Mouse (Mus musculus) thymus, postnatal 10 days (tissue): Measurements from ENCODE around the gene Lrrc58.

Experiments
- DNase-seq, 2 experiments: peaks; one replicate each; pipeline ENCODE4 v3.0.0; 2021; ENCODE audit warnings: low spot score in 2 of 2

The Lrrc58 gene

DNA sequence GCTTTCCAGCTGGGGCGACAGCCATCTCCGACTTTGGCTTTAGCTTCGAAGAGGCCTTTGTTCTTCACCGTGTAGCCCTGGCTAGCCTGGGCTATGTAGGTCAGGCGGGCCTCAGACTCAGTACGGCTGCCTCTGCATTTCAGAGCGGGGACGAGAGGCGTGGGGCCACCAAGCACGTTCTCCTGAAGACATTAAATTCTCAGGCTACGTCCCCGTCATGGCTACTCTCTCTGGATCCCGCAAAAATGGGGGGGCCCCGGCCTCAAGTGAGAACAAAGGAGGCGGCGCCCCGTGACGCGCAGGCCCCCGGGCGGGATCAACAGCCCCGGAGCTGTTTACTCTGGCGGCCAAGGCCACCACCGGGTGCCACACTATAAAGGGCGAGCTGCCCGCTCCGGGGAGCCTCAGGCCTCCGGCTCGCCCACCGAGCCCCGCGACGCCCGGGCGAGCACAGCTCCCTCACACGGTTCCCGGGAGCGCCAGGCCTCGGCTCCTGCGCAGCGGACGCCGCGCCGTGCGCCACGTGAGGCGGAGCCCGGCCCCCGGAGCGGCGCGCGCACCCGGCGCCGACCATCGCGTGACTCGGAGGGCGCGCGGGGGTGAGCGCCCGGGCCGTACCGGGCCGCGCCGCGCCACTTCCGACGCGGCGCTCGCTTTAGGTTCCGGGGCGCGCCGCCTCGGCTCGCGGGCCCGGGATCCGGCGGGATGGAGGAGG, at the start of gene Lrrc58:
Gene Lrrc58, plus strand, starts transcription at position 599 of the 715 bp plus-strand sequence.
- peak; percentile 77 to 85 for DNase-seq

DNA sequence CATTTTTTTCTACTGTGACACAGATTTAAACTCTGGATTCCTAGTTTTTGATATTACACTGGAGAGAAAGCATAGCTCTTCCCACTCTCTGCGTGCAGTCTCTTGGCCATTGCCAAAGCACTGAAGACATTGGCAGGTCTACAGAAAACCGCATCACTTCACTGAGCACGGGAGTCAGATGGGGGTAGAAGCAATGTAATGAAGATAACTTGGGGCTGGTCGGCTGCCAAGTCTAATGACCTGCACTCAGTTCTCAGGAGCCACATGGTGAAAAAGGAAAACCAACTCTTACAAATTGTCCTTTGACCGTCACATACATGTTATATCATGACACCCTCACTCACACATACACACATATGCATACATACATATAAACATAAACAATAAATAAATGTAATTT, 44.2 kb upstream of the Lrrc58 start:
- no peak for DNase-seq

DNA sequence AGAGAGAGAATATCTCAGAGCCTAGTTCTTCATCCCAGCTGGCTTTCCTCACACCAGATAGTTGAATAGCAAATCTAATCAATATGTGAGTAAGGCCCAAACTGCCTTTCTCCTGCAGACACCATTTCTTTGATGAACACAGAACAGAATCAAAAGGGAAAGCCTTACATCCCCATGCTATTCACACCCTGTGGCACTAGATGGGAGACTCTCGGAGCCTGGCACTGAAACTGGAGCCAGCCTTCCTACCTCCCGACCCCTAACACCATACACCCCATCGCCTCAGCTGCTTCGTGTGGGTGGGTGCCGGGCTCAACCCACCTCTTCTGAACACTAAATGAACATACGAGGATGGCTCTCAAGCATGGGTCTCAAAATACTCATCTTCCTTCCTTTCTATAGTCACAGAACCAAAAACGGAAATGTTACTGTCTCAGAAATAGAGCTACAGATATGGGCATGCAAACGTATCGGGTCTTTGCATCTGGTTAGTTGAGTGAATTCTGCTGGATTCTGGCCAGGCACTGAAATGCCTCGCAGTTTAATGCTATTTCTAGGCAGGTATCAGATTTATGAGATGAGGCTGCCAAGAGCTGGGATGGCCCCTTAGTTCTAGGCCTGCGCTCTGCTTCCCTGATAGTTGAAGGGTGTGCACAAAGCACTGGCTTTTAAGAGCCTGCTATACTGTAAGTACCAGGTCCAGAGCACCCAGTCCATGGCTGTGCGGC, 43.2 kb upstream of the Lrrc58 start:
- DNase-seq, result no peak

DNA sequence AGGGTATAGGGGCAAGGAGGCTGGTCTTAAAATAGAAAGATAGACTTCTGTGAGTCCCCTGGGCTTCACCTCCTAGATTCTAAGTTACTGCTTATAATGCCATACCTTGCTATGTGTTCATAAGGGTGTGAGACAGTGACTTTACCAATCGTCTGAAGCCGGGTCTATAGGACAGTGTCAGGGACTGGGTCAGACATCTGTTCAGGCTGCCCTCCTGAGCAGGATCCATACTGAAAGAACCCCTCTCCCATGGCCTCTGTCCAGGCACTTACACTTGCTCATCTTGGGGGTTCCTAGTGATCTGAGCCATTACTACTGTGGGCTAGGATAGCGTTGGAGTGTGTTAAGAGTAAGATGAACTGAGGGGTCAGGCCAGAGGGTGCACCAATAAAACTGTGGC, 41.9 kb upstream of the Lrrc58 start:
- DNase-seq, result no peak

DNA sequence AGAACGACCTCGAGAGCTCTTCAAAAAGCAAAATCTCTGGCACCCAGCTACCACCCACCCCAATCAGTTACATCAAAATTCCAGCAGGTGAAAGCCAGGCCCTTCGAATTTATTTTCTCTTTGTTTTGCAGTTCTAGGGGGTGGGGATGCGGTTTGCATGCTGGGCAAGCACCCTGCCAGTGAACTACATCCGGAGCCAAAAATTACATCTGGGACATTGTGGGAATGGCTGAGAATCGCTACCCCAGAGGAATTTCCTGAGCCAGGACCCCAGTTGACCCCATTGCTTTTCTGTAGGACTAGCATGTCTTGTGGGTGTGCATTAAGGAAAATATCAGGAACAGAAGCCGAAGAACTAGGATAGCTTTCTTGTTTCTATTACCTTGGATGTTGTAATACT, 37.1 kb upstream of the Lrrc58 start:
- DNase-seq, result no peak

DNA sequence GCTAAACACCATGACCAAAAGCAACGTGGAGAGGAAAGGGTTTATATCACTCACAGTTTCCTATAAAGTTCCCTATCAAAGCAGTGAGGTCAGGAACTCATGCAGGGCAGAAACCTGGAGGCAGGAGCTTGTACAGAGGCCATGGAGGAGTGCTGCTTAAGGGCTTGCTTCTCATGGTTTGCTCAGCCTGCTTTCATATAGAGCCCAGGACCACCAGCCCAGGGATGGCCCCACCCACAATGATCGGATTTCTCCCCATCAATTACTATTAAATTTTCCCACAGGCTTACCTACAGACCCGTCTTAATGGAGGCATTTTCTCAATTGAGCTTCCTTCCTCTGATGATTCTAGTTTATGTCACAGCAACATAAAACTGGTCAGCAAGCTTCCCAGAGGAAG, 30.6 kb upstream of the Lrrc58 start:
- DNase-seq, result no peak

DNA sequence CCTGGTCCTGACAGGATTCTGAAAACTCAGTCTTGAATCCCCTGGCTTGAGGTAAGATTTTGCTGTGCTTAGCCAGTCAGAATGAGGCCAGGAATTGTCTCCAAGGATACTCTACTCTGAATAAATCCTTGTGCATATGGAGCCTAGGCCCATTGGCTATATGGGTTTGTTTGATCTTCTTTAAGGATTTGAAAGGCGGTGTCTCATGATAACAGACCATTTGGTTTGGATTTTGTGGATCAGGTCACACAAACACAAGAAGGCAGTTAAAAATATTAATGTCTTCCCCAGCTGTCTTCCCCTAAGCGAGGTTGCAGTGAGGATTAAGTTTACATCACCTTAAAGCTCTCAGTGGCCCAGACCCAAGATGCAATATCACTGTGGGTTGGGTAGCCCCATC, 25.8 kb upstream of the Lrrc58 start:
- DNase-seq, result no peak

DNA sequence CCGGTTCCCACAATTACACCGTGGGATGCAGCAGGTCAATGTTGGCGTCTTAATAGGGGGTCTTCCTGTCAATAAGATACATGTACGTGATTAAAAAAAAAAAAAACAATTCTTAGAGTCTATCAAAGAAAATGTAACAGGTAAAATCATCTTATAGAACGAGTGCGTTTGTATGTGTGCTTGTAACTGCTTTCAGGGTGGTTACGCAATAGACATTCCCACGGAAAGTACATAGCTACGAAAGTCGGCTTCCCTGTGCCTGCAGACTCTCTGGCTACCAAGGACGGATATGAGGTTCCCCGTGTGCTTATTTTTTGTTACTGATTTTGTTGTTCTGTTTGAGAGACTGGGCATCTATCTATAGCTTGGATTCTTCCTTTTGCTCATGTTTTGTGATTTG, 24.4 kb upstream of the Lrrc58 start:
- DNase-seq, result no peak

DNA sequence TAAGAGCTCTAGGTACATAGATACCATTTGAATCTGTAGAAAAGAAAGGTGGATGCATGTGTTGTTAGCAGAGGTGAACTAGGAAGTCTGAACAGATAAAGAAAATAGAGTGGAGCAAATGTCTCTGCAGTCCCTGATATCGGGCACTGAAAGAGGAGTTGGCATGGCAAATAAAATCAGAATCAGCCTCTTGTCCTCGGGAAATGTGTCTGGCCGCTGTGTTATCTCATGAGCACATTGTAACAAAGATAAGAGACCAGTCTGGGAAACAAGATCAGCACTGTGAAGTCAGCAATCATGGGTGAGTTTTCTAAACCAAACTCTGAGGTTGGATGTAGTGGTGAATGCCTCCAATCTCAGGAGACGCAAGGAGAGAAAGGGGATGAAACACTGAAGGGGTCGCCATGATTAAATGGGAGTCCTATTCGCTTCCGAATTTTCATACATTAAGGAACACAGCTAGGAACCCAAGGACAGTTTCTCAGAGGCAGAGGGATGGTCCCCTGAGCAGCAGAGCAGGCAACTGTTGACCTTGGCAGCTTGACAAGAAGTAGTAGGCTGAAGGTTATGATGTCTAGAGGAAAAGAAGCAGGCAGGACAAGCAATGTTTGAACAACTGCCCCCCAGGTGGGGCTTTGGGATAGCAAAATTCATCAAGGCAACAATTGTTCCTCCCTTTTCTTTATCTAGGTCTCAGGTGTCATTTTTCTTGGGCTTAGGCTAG, 22.8 kb upstream of the Lrrc58 start:
- DNase-seq, result no peak

DNA sequence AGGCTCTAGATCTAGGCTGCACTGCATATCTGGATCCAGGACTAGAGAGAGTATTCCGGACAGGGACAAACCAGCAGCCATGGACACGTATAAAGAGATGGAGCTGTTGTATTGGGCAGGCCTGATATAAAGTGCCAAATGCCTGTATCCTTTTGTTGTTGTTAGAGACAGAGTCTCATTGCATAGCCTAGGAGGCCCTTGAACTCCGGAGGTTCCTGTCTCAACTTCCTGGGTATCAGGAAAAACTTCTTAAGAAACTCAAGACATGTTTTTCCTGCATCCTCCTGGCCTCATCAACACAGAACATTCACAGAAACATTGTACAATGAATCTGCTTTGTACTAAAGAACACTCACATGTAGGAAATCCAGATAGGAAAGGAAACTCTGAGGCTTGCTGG, 21.1 kb upstream of the Lrrc58 start:
- no peak for DNase-seq

DNA sequence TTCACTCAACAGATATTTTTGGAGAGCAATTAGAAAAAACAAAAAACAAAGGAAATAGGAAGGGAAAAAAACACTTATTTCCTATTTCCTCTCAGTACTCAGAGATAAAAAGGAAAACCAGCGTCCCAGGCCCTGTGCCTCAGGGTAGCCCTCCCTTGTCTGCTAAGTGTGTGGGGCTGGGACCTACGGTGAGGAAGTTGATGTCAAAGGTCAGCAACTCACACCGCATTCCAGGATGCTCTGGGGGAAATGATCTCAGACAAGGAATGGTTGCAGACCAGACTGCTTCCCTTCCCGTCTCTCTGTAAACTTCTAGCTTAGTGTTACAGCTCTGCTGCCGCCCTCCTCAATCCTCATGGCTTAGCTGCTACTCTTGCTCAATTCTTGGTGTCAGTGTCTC, 16.8 kb upstream of the Lrrc58 start:
- DNase-seq, result no peak

DNA sequence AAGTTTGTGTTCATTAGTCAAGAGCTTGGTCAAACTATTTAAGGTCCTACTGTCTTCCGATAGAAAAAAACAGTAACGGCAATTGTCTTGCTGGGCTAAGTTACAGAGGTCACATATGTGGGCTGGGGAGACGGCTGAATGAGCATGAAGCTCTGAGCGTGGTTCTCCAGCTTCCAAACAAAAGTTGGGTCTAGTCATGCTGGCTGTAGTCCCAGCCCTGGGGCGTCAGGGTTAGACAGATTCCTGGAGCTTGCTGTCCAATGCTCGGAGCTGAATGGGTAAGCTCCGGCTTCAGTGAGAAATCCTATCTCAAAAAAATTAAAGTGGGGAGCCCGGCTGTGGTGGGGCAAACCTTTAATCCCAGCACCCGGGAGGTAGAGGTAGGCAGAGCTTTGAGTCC, 14.9 kb upstream of the Lrrc58 start:
- DNase-seq, result no peak

DNA sequence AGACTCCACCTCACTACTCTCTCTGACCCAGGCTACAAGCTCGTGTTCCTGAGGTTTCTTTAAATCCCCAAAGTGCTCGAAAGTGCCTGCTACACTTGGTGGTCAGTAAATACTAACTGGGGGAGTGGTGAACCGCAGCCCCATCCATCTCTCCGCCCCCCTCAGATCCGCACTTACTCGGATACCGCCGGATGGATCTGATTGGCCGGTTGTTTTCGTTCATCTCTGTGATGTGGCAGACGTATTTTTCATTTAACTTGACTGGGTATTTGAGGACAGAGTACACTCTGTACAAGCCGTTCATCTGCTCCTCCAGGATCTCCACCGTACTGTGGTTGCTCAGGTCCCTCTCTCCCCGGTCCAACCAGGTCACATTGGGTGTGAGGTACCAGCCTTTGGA, 14.1 kb upstream of the Lrrc58 start:
- no peak for DNase-seq

DNA sequence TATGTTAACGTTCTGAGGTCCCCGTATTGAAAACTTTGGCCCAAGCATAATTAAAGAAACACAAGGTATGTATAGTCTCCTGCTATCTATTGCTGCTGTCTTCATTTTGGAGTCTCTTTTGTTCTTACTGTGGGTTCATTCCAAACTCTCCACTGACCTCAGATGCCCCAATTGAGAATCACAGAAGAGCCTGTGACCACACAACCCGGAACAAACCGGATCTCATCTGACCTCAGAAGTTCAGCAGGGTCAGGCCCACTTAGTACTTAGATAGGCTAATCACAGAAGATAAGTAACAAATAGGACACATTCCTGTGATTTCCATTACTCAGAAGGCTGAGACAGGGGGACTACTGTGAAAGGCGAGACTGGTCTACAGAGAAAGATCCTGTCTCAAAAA, 13.6 kb upstream of the Lrrc58 start:
- no peak for DNase-seq

DNA sequence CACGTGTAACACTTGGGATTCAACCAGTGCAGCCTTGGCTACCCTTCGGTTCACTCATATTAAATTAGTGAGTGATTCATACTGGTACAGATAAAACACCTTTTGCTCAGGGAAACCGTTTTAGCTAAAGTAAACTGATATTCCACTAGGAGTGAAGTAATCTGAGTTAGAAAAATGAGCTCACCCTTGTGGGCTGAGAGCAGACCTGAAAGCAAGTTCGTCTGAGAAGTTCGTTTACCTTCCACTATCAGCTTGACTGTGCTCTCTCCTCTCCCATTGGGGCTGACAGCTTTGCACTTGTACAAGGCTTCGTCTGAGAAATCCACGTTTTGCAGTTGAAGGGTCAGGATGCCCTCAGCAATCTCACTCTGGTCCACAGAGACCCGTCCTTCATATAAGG, 12.6 kb upstream of the Lrrc58 start:
- no peak for DNase-seq

DNA sequence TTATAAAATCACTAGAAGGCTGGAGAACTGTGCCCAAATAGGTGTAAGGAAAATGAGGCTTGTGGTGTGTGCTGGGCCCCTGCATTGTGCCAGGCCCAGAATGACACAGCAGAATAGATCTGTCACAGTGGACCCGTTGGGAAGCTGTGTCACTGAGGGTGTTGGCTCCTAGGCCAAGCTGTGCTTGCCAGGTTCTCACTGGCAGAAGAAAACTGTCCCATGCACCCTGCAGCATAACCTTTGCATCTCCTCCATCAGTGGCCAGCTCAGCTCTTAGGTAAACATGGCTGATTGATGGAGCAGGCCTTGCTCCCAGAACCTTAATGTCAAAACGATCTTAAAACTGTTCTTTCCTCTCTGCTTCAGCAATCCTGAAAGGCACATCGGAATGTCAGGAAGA, 11.9 kb upstream of the Lrrc58 start:
- no peak for DNase-seq

DNA sequence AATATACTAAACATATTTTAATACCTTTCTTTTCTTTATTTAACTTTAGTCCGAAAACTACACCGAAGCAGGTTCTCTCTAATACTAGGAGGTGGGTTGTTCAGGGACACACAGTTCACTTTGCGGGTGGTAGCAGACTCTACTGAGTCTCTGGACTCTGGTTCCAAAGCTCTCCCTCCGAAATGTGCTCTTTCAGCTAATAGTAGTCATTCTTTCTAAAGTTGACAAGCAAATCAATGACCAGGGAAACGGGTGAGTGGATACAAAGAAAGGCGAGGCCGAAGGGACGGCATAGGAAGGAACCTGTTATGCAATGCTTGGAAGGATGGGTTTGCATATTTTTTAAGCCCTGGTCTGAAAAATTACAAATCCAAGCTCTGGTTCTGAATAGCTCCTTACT, 10.7 kb upstream of the Lrrc58 start:
- DNase-seq, result no peak

DNA sequence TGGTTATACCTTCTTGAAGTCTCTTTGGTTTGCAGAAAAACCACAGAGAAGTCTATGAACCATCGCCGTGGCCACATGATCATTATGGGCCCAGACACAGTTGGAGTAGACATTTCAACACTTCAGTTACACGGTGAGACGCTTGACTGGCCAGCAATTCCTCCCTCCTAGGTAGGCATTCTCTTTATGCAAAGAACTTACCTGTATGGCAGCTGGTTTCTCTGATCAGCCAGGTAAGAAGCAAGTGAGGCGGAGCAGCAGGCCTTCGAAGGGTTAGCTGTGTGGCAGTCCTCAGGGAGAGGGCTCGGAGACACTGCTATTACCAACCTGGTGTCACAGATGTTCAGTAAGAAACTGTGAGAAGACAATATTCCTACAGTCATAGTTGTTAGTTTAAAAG, 8.0 kb upstream of the Lrrc58 start:
- no peak for DNase-seq

DNA sequence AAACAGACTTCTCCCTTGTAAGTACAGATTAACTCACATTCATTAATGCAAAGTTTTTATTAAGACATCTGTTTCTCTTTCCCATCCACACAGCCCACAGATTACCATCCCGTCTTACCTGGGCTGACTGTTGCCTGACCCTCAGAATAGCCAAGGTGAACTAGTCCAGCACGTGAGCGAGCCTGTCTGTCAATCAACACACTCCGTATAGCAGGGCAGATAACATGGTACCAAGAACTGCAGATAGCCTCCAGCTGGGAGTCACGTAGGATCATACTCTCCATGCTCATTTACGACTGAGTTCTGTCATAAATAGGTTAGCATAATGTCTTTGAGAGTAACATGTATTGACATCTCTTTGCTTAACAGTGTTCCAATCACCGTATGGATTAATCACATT, 7.2 kb upstream of the Lrrc58 start, which contains the start of gene Gm36028:
Gene Gm36028, minus strand, starts transcription at position 118 of the 400 bp plus-strand sequence.
- DNase-seq, result no peak

DNA sequence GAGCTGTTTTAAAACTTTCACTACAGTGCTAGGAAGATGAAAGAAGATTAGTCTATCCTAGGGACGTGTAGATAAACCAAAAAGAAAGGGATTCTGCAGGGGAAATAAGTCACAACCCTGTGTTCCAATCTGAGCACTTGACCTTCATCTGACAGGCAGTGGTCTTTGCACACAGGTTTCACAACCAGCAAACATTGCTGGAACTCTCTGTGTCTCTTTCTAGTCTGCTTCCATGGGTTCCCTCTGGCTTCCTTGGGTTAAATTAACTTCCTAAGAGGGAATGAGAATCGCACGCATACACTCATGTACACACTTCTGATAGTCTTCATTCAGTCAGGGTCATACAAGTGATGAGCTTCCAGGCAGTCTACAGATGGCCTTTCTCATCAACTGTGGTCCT, 4.3 kb upstream of the Lrrc58 start:
- no peak for DNase-seq

DNA sequence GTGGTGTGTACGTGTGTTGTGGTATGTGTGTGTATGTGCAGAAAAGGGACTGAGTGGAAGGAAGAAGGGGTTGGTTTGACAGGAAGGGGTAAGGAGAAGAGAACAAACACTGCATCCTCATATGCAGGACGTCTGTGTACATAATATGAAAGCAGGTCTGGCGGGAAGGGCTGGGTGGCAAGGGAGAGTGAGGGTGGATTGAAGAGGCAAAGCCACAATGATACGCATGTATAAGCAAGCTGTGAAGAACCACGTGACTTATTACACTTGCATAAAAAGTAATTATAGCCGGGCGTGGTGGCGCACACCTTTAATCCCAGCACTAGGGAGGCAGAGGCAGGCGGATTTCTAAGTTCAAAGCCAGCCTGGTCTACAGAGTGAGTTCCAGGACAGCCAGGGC, 2.3 kb upstream of the Lrrc58 start:
- DNase-seq, result no peak

DNA sequence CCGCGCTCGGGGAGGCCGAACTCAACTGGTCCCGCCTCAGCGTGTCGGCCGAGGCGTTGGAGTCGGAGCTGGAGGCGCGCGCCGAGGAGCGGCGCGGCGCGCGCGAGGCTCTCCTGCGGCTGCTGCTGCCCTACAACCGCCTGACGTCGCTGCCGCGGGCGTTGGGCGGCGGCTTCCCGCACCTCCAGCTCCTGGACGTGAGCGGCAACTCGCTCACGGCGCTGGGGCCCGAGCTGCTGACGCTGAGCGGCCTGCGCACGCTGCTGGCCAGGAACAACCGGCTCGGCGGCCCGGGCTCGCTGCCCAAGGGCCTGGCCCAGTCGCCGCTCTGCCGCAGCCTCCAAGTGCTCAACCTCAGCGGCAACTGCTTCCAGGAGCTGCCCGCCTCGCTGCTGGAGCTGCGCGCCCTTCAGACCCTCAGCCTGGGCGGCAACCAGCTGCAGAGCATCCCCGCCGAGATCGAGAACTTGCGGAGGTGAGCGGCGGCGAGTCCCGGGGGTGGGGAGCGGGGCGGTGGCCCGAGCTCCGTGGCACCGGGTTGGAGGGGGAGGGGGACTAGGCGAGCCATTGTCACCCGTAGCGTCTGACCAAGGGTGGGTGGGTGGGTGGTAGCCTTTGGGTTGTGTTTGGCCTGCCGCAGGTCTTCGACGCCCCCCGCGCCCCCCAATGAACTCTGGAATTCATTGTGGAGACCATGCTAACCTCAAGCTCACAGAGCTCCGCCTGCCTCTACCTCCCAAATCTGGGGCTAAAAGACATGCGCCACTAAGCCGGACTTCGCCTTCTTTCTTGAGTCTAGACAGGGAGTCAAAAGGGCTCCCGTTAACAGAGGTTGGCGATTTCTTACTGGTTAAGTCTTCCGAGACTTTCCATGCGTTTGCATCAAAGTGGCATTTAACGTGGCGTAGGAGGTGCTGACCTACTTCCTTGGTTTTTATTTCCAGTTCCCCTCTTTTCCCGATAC, 599 bp downstream of the Lrrc58 start:
- DNase-seq, result peak; percentile 39 to 61
